Mouse (Mus musculus): ENCODE results near the gene Zdhhc19. TPM values are rescaled to one million over a fixed set of nuclear protein-coding genes. Genes with fewer than 3 reads are reported as not detected.

Gene Zdhhc19
- total and polyA plus RNA-seq, 3 experiments = 0.58 to 1.4 TPM; not detected in 1

DNA sequence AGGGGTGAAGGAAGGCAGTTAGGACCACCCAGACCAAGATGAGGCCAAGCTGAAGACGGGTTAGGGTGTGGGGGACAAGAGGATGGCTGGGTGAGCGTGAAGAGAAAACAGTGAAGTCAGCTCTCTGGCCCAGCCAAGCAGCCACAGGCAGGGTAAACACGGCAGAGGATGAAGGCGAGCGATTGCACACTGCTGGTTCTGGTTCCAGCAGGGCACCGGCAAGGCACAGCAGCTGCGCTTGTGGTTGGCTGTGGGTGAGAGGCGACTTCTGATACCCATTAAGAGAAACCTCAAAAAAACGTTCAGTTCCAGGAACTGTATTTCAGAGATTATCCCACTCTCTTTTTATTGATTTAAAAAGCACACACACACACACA lies 24.3 kb downstream of the Zdhhc19 start:
- Histone ChIP-seq H3K27ac (ENCODE audit: control insufficient read depth, low read depth, low read length) (peak overlapping the region; percentile 29), H3K9ac (ENCODE audit: control insufficient read depth, low read depth, low read length, poor library complexity, severe bottlenecking) (peak overlapping the region; percentile 41), H3K27me3 (ENCODE audit: control insufficient read depth in 1 of 2, insufficient read depth in 2 of 2, low read length in 2 of 2) (no peaks in the 10 kb centered on the region), H3K36me3 (ENCODE audit: control insufficient read depth in 1 of 2, insufficient read depth in 2 of 2, low read length in 2 of 2) (peaks cover 0 to 12% of the 10 kb centered on the region in 2 experiments; a peak in 2 of 4 replicates), H3K4me3 (ENCODE audit: control insufficient read depth in 1 of 2, insufficient read depth in 1 of 2, low read depth in 2 of 2, low read length in 2 of 2) (peak overlapping the region; percentile 37 to 52), H3K9me3 (replicated peaks; ENCODE audit: insufficient read depth, low read length) (no peaks in the 10 kb centered on the region), H3K79me2 (ENCODE audit: control insufficient read depth, insufficient read depth, low read length, poor library complexity) (no peaks in the 10 kb centered on the region), H3K4me1 (ENCODE audit: control insufficient read depth in 1 of 2, insufficient read depth in 2 of 2, low read length in 2 of 2) (peaks cover 15 to 24% of the 10 kb centered on the region in 2 experiments)
- TF ChIP-seq SIN3A (IDR thresholded peaks at IDR 0.05; ENCODE audit: low read length) (peak; percentile 71), POLR2A (IDR thresholded peaks at IDR 0.05; ENCODE audit: control insufficient read depth in 1 of 2, insufficient read depth in 1 of 2, low read depth in 1 of 2, low read length in 2 of 2, poor library complexity in 1 of 2) (no peak), ZC3H11A (IDR thresholded peaks at IDR 0.05; ENCODE audit: low read depth, low read length) (no peak), ZMIZ1 (IDR thresholded peaks at IDR 0.05; ENCODE audit: low read depth, low read length) (no peak), MXI1 (IDR thresholded peaks at IDR 0.05; ENCODE audit: low read depth, low read length) (peak; percentile 46), EP300 (IDR thresholded peaks at IDR 0.05; ENCODE audit: low read depth in 1 of 2, low read length in 2 of 2) (peak; percentile 75 to 88), RCOR1 (IDR thresholded peaks at IDR 0.05; ENCODE audit: low read depth, low read length) (peak; percentile 91), GATA1 (IDR thresholded peaks at IDR 0.05; ENCODE audit: low read depth, low read length) (peak; percentile 36; the same call in 1 of the 2 replicates), ETS1 (IDR thresholded peaks at IDR 0.05; ENCODE audit: low read depth, low read length) (peak; percentile 83), RAD21 (IDR thresholded peaks at IDR 0.05; ENCODE audit: low read depth, low read length) (no peak), MAFK (IDR thresholded peaks at IDR 0.05; ENCODE audit: borderline replicate concordance, low read depth, low read length) (peak; percentile 32; the same call in 1 of the 2 replicates), MYC (IDR thresholded peaks at IDR 0.05; ENCODE audit: low read depth, low read length) (no peak), E2F4 (IDR thresholded peaks at IDR 0.05; ENCODE audit: borderline replicate concordance, low read depth, low read length) (no peak), MAX (IDR thresholded peaks at IDR 0.05; ENCODE audit: low read length) (peak; percentile 35; the same call in 1 of the 2 replicates), NRF1 (IDR thresholded peaks at IDR 0.05; ENCODE audit: insufficient read depth, low read depth, low read length, poor library complexity, severe bottlenecking) (0 out of 2 replicates have a peak, but pooled peaks have one; percentile 20), MYB (IDR thresholded peaks at IDR 0.05; ENCODE audit: low read depth, low read length) (peak; percentile 65; the same call in 1 of the 2 replicates), TCF12 (IDR thresholded peaks at IDR 0.05; ENCODE audit: low read depth, low read length) (peak; percentile 91), TAL1 (IDR thresholded peaks at IDR 0.05; ENCODE audit: low read length) (peak; percentile 73), BHLHE40 (IDR thresholded peaks at IDR 0.05; ENCODE audit: borderline replicate concordance, low read depth, low read length) (peak; percentile 69; the same call in 1 of the 2 replicates), TBP (IDR thresholded peaks at IDR 0.05; ENCODE audit: low read depth, low read length) (no peak), CHD1 (IDR thresholded peaks at IDR 0.05; ENCODE audit: low read depth, low read length) (no peak), ELF1 (IDR thresholded peaks at IDR 0.05; ENCODE audit: low read depth, low read length) (0 out of 2 replicates have a peak, but pooled peaks have one; percentile 30)
- DNase-seq (ENCODE audit: low read depth, low spot score) = peak; percentile 78

Data from MEL (cell line).